Mouse (Mus musculus) bone marrow, adult 2 months (tissue): Measurements from ENCODE around the gene Aatf. TPM values are rescaled to one million over a fixed set of nuclear protein-coding genes. Genes with fewer than 3 reads are reported as not detected.
"Not testable (repeated sequence)": the region's sequence is repeated elsewhere in the genome, so short reads cannot be mapped to it uniquely, and the experiment has no call there.

Source experiments
- H3K27ac ChIP-seq: fragments of 200-500 bp; 2 replicates; pipeline ENCODE4 v1.5.1; 2012; ENCODE audit warnings: low read depth, mild to moderate bottlenecking, control low read depth, inconsistent platforms, low read length; ENCODE audit not compliant: control insufficient read depth, poor library complexity, insufficient read depth
- H3K4me1 ChIP-seq: fragments of 200-500 bp; 2 replicates; pipeline ENCODE4 v1.6.1; 2011; ENCODE audit warnings: low read length; ENCODE audit not compliant: control insufficient read depth, insufficient read depth
- H3K4me3 ChIP-seq: fragments of 200-500 bp; replicated peaks from 2 replicates; pipeline ENCODE3; 2011; ENCODE audit warnings: mild to moderate bottlenecking, low read depth, low read length, control low read depth; ENCODE audit not compliant: control insufficient read depth
- CTCF ChIP-seq: fragments of 200-500 bp; IDR thresholded peaks from 2 replicates; pipeline ENCODE4 v1.5.1; 2011; ENCODE audit warnings: low read length, control low read depth; ENCODE audit not compliant: control insufficient read depth, insufficient read depth
- POLR2A ChIP-seq: fragments of 200-500 bp; IDR thresholded peaks from 2 replicates; pipeline ENCODE4 v1.6.1; 2011; ENCODE audit warnings: low read depth, mild to moderate bottlenecking, control low read depth, low read length, borderline replicate concordance; ENCODE audit not compliant: control insufficient read depth
- WGBS: fragments of 180-500 bp; shearing (Covaris S2); methylation state at CpG from one replicate; pipeline ENCODE4 v1.1.7; 2018; 5-methylcytosine and 5-hydroxymethylcytosine counted together
- polyA plus RNA-seq: library from polyadenylated mRNA; stranded (reverse); fragments of >200 nt; gene quantifications from 2 replicates; pipeline ENCODE4 v1.2.4, GENCODE M21; 2011; ENCODE audit warnings: low replicate concordance; ENCODE audit not compliant: missing spikeins, insufficient read depth, insufficient read length

Gene Aatf
- polyA plus RNA-seq, 1 experiment, result 26.2 TPM

DNA sequence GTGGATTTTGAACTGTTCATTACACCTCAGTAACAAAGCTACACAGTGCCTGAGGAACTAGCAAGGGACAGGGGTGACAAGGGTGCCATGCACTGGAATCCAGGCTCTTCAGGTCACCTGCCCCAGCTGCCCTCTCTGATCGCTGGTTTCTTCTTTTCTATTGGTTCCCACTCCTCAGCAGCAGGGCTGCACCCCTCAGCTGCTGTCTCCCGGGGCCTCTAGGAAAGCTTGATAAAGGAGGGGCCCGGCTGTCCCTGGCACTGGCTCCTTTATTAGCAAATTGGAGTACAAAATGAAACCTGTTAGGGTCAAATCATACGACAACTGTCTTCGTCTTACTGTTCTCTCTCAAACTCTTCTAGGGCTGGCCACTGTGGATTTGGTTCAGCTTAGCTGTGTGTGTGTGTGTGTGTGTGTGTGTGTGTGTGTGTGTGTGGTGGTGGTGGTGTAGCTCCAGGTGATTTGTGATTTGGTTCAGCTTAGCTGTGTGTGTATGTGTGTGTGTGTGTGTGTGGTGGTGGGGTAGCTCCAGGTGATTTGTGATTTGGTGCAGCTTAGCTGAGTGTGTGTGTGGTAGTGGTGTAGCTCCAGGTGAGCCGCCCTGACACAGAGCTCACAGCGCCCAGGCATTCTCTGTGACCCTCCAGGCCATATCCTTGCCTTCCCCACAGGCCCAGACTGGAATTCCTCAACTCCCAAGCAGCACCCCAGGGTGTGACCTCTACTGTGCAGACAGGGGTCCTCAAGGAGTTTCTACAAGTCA lies 102.3 kb downstream of the Aatf start:
- Histone ChIP-seq H3K4me3 (no peak overlapping the region), H3K4me1 (no peaks in the 10 kb centered on the region), H3K27ac (no peak overlapping the region)
- TF ChIP-seq POLR2A (no peak), CTCF (no peak)
- 55% methylated on average over 7 of the region's 7 CpGs for WGBS

DNA sequence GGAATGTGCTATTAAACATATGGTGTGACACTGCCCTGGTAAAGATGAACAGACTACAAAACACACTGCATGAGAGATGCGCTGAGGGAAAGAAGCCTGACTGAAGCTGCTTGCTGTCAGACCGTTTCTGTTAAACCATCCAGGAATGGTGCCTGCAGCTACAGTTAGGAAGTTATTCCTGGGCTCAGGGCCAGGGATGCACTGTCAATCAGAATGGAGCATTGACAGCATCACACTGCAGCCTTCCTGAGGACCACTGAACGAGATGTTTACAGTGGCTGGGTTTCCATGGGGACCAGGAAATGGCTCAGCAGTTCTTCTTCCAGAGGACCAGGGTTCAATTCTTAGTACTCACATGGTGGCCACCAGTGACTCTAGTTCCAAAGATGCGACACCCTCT lies 102.9 kb downstream of the Aatf start:
- no peak overlapping the region for H3K4me3 ChIP-seq
- 56% methylated on average over 4 of the region's 4 CpGs for WGBS
- TF ChIP-seq POLR2A, result no peak
- no peak for TF ChIP-seq CTCF
- no peaks in the 10 kb centered on the region for H3K4me1 ChIP-seq
- no peak overlapping the region for H3K27ac ChIP-seq

DNA sequence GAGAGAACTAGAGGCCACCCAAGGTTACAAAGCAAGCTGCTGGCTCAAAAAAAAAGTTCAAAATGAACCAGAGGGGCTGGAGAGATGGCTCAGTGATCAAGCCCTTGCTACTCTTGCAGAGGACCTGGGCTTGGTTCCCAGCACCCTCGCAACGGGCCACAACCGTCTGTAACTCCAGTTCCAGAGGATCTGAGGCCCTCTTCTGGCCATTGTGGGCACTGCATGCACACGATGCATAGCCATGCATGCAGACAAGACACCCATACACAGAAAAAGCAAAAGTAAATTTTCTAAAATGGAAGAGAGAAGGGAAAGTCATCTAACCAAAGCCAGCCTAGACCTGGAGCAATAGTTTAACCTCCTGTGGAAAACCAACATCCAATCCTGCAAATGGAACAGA lies 106.6 kb downstream of the Aatf start:
- Histone ChIP-seq H3K4me1 (no peaks in the 10 kb centered on the region), H3K4me3 (no peak overlapping the region), H3K27ac (no peak overlapping the region)
- WGBS, result 91% methylated on average over 4 of the region's 4 CpGs
- TF ChIP-seq CTCF (no peak), POLR2A (no peak)

DNA sequence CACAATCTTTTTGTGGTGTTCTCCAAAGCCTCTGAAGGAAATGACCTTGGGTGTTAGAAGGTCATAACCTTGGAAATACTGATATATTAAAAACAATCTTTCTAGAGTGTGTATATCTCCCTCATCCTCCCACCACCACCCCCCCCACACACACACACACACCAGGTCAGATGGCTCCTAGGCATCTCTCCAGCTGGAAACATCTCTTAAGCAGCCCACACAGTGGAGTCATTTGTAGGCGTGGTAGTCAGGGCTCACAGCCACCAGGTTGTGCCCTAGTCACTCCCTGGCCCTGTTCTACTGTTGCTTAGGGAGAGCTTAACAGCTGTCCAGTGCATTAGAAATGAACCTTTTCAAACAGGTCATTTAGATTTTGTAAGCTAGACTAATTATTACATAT lies 118.3 kb downstream of the Aatf start:
- Histone ChIP-seq H3K4me1 (no peaks in the 10 kb centered on the region), H3K4me3 (no peak overlapping the region), H3K27ac (no peak overlapping the region)
- TF ChIP-seq POLR2A (no peak), CTCF (no peak)
- 77% methylated on average over 1 of the region's 1 CpGs for WGBS

DNA sequence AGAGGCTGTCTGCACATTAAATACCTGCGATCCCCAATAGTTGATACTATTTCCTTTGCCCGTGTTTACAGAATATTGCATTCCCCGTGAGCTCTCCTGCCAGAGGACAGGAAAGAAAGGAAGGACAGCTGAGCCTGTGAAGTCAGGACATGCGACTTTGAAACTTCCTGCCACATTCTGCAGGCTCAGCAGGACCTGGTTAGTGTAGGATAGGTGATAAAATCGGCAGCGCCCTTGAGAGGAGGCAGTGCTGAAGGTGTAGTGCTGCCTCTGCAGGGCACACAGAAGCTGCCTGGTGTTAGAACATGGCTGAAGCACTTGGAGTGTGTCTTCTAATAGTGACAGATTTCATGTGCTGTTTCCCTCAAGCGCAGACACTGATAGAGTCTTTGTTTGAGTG lies 119.8 kb downstream of the Aatf start:
- H3K27ac ChIP-seq, result no peak overlapping the region
- no peak for TF ChIP-seq CTCF
- no peak for TF ChIP-seq POLR2A
- H3K4me1 ChIP-seq, result no peaks in the 10 kb centered on the region
- no peak overlapping the region for H3K4me3 ChIP-seq
- 75% methylated on average over 7 of the region's 7 CpGs for WGBS

DNA sequence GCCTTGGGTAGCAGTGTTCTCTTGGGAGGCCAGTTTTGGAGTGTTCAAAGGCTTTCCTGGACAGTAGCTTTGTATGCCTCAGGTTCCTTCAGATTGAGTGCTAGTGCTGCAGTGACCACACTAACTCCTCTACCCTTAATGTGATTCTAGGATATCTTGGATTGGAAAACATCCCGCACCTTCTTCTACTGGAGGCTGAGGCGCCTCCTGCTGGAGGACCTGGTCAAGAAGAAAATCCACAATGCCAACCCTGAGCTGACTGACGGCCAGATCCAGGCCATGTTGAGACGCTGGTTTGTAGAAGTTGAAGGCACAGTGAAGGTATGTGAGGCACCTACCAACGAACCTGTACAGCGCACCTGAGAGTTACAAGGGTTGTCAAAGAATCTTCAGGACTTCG lies 121.3 kb downstream of the Aatf start:
- not testable (repeated sequence) for H3K27ac ChIP-seq, H3K4me3 ChIP-seq, H3K4me1 ChIP-seq
- peak; percentile 13; the same call in 1 of the 2 replicates for TF ChIP-seq CTCF
- 82% methylated on average over 7 of the region's 7 CpGs for WGBS

DNA sequence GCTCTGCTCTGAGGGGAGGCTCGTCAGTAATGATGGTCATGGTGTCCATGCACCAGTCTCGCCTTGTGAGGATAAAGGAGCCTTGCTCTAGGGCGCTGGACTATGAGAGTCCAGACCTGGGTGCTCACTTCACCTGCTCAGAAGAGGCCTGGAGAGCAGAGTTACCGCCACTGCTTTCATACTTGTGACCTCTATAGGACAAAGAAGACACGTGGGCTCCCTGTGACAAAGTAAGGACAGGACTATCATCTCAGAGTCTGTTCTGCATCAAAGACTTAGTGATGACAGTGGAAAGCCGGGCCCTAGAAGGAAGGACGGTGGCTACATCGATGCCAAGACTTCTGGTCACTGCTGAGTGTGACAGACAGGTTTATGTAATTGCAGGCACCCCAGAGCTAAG lies 122.2 kb downstream of the Aatf start:
- WGBS, result 88% methylated on average over 8 of the region's 8 CpGs
- no peaks in the 10 kb centered on the region for H3K4me1 ChIP-seq
- H3K27ac ChIP-seq, result no peak overlapping the region
- H3K4me3 ChIP-seq, result no peak overlapping the region
- TF ChIP-seq CTCF (no peak), POLR2A (no peak)

DNA sequence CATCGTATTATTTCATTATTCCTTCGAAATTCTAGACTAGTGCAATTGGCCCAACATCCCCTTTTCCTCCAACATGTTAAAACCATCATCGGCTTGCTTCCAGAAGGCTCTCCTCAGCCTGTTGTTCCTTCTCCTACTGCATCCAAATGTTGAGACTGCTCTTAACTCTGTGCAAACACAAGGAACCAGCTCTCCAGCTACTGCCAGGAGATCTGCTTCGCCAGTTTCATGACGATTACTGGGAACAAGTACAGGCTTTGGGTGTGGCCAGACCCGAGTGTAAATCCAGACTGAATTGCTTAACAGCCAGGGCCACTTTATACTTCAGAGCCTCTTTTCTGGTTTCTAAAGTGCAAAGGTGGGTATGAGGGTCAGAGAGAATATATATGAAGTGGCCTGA lies 124.0 kb downstream of the Aatf start:
- Histone ChIP-seq H3K4me3 (no peak overlapping the region), H3K4me1 (no peaks in the 10 kb centered on the region), H3K27ac (no peak overlapping the region)
- TF ChIP-seq CTCF (no peak), POLR2A (no peak)
- 79% methylated on average over 6 of the region's 6 CpGs for WGBS

DNA sequence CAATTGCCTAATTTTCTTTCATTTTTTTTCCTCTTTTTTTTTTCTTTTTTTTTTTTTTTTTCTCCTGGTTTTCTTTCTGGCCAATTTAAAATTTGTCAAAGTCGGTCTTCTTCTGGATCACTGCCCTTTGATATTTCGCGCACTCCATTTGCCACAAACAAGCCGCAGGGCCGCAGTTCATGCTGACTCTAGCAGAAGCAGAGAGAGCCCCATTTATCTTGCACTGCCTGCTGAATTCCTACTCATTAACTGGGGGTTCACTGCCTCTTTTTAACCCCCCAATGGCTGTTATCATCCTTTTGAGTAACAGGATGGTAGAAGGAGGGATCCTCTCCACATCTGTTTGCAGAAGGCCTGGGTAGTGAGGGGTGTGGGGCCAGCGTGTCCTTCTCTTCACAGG lies 129.4 kb downstream of the Aatf start:
- Histone ChIP-seq H3K4me1 (no peaks in the 10 kb centered on the region), H3K27ac (no peak overlapping the region), H3K4me3 (no peak overlapping the region)
- WGBS, result 94% methylated on average over 6 of the region's 6 CpGs
- no peak for TF ChIP-seq POLR2A
- no peak for TF ChIP-seq CTCF
